Mouse (Mus musculus): ENCODE measurements at regions not wholly inside any gene's neighbourhood (a gene's known extent, or its start where the extent isn't known, plus 50 kb on each side); places are given as distances from the start of the nearest gene placed in this dataset.
A peak's percentile ranks its signal among the peaks of the same experiment; 100 is the strongest.
"Not testable (repeated sequence)": the region's sequence is repeated elsewhere in the genome, so short reads cannot be mapped to it uniquely, and the experiment has no call there.

GRCm38 (mm10) chr10:91514163-91515020 is 333.3 kb upstream of the Tmpo start:
- DNase-seq (ENCODE audit: low spot score in 2 of 2) = no peak
- intact Hi-C loops (cut with DNase I) = no loop called here

DNA sequence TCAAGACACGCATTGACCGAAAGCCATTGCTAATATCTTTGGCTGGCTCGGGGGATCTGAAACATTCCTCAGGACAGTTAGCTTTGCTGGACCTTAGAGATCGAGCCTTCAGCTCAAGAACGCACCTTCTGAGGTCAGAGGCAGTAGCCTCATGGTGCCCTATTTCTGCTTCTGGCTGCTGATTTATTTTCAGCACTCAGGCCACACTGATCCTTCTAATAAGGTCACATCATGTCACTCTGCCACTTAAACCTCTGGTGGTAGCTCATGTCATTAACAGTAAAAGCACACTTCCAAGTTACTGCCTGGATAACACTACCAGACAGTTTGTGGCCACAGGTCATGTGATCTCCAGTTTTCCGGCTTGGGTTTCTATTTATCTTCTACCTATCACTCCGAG is 325.9 kb upstream of the Tmpo start:
- intact Hi-C loops (cut with DNase I) = no loop called here
- no peak for DNase-seq (ENCODE audit: low spot score in 2 of 2)

GRCm38 (mm10) chr10:91504891-91505290 is 323.8 kb upstream of the Tmpo start:
- intact Hi-C loops (cut with DNase I) = no loop called here
- no peak for DNase-seq (ENCODE audit: low spot score in 2 of 2)

DNA sequence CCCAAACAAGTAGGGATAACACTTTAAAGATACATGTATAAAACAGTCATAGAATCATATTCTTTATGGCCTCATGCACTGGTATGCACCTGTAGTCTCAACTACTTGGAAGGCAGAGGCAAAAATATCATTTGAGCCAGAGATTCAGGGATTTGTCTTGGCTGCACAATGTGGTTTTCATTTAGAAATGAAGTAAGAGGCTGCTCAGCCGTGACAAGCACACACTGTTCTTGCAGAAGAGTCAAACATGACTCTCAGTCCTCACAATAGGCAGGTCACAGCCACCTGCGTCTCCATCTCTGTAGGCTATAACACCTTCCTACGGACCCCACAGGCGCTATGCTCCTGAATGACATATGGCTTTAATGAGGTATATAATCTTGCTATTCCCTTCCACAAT is 317.4 kb upstream of the Tmpo start:
- DNase-seq (ENCODE audit: low spot score in 2 of 2) = no peak
- intact Hi-C loops (cut with DNase I) = no loop called here

- no peak for DNase-seq (ENCODE audit: low spot score in 2 of 2)
- intact Hi-C loops (cut with DNase I) = no loop called here
Measured at GRCm38 (mm10) chr10:91464691-91465090, 283.6 kb upstream of the Tmpo start.

DNA sequence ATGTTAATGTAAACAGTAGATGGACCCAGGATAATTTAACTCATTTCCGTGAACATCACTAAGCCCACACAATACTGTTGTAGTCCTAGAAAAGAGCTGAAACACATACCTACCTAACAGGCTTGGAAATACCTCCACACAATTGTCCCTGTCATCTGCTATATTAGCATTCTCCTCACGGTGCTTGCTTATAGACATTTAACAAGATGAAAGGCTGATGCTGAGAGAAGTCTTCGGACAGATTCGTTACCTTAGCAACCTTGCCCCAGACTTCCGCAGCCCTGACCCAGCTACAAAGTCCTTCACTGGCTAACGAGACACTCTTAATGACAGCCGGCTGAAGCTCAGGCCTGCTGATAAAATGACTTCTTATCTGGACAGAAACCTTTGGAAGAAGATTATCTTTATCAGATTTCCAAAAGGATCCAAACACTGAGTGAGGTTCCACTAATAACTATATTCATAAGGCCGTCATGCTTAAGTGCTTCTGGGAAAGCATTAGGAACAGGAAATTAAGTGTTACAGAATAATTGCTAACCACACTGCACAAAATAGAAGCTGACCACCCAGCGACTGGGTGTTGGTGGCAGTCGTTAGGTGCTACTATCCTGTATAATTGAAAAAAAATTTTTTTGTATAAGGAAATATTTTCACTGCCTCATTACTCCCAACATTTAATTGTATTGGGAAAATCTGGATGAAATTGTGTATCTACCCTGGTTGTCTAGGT is 267.0 kb upstream of the Tmpo start:
- intact Hi-C loops (cut with DNase I) = no loop called here
- no peak for DNase-seq (ENCODE audit: low spot score in 2 of 2)

- intact Hi-C loops (cut with DNase I) = no loop called here
- DNase-seq (ENCODE audit: low spot score in 2 of 2) = no peak
Measured at GRCm38 (mm10) chr10:91443321-91443720, 262.2 kb upstream of the Tmpo start.

GRCm38 (mm10) chr10:91440051-91440450 is 258.9 kb upstream of the Tmpo start:
- intact Hi-C loops (cut with DNase I) = no loop called here
- DNase-seq (ENCODE audit: low spot score in 2 of 2) = no peak

DNA sequence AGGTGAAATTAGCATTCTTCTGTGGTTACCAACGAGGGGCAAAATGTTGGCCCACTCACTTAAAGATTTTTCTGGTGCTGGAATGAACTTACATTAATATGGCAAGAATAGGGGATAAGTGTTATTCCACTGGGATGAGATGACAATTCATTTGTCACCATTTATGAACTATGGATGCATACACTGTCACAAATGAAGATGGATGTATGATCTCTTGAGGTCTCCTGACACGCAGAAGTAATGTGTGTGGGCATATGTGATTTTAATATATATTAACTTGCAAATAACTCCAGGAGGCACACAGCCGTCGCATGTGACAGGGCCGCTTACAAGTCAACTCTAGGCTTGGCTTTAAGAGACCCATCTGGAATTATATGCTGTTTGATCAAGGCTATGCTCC is 256.8 kb upstream of the Tmpo start:
- intact Hi-C loops (cut with DNase I) = no loop called here
- DNase-seq (ENCODE audit: low spot score in 2 of 2) = no peak

GRCm38 (mm10) chr10:91436091-91436569 is 255.0 kb upstream of the Tmpo start:
- intact Hi-C loops (cut with DNase I) = no loop called here
- no peak for DNase-seq (ENCODE audit: low spot score in 2 of 2)

GRCm38 (mm10) chr10:91430281-91430680 is 249.2 kb upstream of the Tmpo start:
- intact Hi-C loops (cut with DNase I) = no loop called here
- peak in 1 of 2 experiments; percentile 8 for DNase-seq (ENCODE audit: low spot score in 2 of 2)

GRCm38 (mm10) chr10:91426584-91426983 is 245.5 kb upstream of the Tmpo start:
- intact Hi-C loops (cut with DNase I) = no loop called here
- DNase-seq (ENCODE audit: low spot score in 2 of 2) = no peak

GRCm38 (mm10) chr10:91425625-91426385 is 244.7 kb upstream of the Tmpo start:
- DNase-seq (ENCODE audit: low spot score in 2 of 2); intact Hi-C loops (cut with DNase I): not testable (repeated sequence)

DNA sequence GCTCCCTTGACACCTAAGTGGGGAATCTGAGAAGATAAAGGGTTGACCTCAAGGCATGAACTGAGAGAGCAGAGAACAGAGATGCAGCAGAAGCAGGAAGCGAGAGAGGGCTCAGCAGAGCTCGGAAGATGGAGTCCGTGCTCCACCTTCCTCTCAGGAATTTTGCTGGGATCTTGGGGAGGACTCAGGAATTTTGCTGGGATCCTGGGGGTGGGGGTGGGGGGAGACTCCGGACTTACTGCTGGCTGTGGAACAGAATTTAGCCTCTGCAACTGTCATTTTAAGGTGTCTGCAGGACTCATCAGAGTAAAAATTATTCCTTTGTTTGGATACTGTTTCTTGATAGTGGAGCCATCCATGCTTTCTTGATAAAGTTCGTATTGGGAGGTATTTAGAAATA is 243.7 kb upstream of the Tmpo start:
- no peak for DNase-seq (ENCODE audit: low spot score in 2 of 2)
- intact Hi-C loops (cut with DNase I) = no loop called here

- DNase-seq (ENCODE audit: low spot score in 2 of 2) = peak in 1 of 2 experiments; percentile 7
- intact Hi-C loops (cut with DNase I) = no loop called here
Measured at GRCm38 (mm10) chr10:91387255-91387654, 206.1 kb upstream of the Tmpo start.

DNA sequence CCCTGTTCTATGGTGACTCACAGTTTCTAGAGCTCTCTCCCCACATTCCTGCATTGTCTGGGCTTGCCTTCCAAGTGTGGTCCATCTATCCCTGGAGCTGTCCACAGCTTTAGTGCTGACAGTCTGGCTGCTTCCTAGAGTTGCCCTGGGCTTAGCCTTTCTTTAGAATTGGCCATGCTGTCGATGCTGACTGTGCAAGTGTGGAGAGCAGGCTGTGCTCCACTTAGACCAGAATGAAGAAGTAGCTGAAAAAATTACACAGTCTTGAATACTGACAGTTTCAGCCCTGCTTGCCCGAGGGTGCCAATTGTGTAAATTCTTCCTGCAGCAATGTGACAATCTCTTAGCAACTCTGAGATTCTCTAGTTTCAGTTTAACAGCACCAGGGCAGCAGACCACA is 203.3 kb upstream of the Tmpo start:
- peak; percentile 15 to 37 for DNase-seq (ENCODE audit: low spot score in 2 of 2)
- intact Hi-C loops (cut with DNase I) = no loop called here

DNA sequence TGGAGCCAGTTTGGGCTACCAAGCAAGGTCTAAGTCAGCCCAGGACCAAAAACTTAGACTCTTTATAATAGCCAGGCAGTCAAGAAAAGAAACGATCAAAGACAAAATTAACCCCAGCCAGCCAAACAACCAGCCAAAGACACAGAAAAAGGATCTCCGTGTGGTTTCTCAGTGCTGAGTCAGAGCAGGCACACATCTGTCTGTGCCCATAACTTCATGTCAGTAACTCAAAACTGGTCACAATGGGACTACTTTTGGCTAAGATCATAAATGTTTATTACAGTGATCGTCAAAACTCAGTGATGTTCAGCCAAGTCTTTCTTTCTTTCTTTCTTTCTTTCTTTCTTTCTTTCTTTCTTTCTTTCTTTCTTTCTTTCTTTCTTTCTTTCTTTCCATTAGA is 195.6 kb upstream of the Tmpo start:
- intact Hi-C loops (cut with DNase I) = no loop called here

GRCm38 (mm10) chr10:91367488-91367887 is 186.4 kb upstream of the Tmpo start:
- DNase-seq (ENCODE audit: low spot score in 2 of 2) = no peak
- intact Hi-C loops (cut with DNase I) = no loop called here

More for the DNA sequence above, 195.6 kb upstream of the Tmpo start:
- no peak for DNase-seq (ENCODE audit: low spot score in 2 of 2)

- no peak for DNase-seq (ENCODE audit: low spot score in 2 of 2)
Measured at GRCm38 (mm10) chr10:91362587-91362986, 181.5 kb upstream of the Tmpo start.

DNA sequence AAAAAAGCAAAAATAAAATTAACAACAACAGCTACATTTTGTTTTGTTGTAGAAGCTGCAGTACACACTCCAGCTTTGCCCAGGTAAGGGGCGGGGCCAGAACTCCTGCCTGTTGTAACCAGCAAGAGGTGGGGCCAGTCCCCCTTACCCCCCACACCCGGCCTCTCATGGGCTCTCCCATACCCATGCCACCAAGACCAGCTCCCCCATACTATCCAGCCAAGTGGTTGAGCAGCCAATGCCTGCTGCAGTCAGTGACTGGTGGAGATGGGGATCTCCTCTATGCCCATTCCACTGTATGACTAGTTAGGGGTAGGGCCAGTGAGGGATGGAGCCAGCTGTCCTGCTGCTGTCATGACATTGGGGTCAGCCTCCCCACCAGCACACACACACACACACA is 180.5 kb upstream of the Tmpo start:
- no peak for DNase-seq (ENCODE audit: low spot score in 2 of 2)
- intact Hi-C loops (cut with DNase I) = no loop called here

More at GRCm38 (mm10) chr10:91362587-91362986, 181.5 kb upstream of the Tmpo start:
- intact Hi-C loops (cut with DNase I) = no loop called here
